21 mouse cellular contexts compared by ENCODE assay signal in genomic region chr11:44502931-44503330, GRCm38 (mm10). TPM values are rescaled to one million over a fixed set of nuclear protein-coding genes. Genes with fewer than 3 reads are reported as not detected.
DNase-seq lines count a peak whose midpoint lies in the region; ATAC-seq and TF ChIP-seq lines count a peak whose summit lies in the region.
"Had no signal": no experiment of that assay in that cellular context is flagged by ENCODE, and none has a peak within 500 bp of the region (broad histone marks: within the 10 kb centered on the region; RNA-seq: fewer than 3 reads in every experiment).

No protein-coding gene starts in this region.

- H3K4me3 ChIP-seq in embryonic facial prominence, embryonic 11.5 days (ENCODE audit: low read depth, low read length): no peak overlapping the region
- H3K4me3 ChIP-seq in embryonic facial prominence, embryonic 10.5 days: no peak overlapping the region
- no peak overlapping the region for H3K4me3 ChIP-seq in kidney, postnatal 0 days (replicated peaks; ENCODE audit: low read depth, low read length)
- no peak overlapping the region for H3K4me3 ChIP-seq in kidney, adult 2 months (ENCODE audit: insufficient read depth, low read depth, low read length)
- no peak overlapping the region for H3K4me3 ChIP-seq in ES-E14 (ENCODE audit: insufficient read depth in 1 of 2, low read depth in 1 of 2, low read length in 2 of 2, poor library complexity in 1 of 2, severe bottlenecking in 1 of 2)
- H3K4me3 ChIP-seq in embryonic facial prominence, embryonic 14.5 days (ENCODE audit: low read depth, low read length): no peak overlapping the region
- H3K4me3 ChIP-seq: embryonic facial prominence, embryonic 15.5 days; erythroblast, embryonic 14.5 days; forebrain, embryonic 10.5 days; gastrocnemius, adult 2 months; hindbrain, embryonic 12.5 days had no signal

- TF ChIP-seq POLR2A in kidney, adult 2 months (IDR thresholded peaks at IDR 0.05; ENCODE audit: low read depth, low read length): no peak

- no peaks in the 10 kb centered on the region for H3K4me1 ChIP-seq in embryonic facial prominence, embryonic 11.5 days (ENCODE audit: control insufficient read depth, insufficient read depth, low read length)
- H3K4me1 ChIP-seq in embryonic facial prominence, embryonic 10.5 days: no peaks in the 10 kb centered on the region
- no peaks in the 10 kb centered on the region for H3K4me1 ChIP-seq in kidney, postnatal 0 days (replicated peaks; ENCODE audit: insufficient read depth, low read length)
- H3K4me1 ChIP-seq in kidney, adult 2 months (ENCODE audit: control insufficient read depth, insufficient read depth, low read length): no peaks in the 10 kb centered on the region
- H3K4me1 ChIP-seq in ES-E14 (ENCODE audit: control insufficient read depth in 2 of 2, insufficient read depth in 2 of 2, low read length in 2 of 2, poor library complexity in 1 of 2): no peaks in the 10 kb centered on the region
- no peaks in the 10 kb centered on the region for H3K4me1 ChIP-seq in embryonic facial prominence, embryonic 14.5 days (ENCODE audit: control insufficient read depth, insufficient read depth, low read length)
- H3K4me1 ChIP-seq: embryonic facial prominence, embryonic 15.5 days; forebrain, embryonic 10.5 days; hindbrain, embryonic 12.5 days had no signal

- H3K27ac ChIP-seq in embryonic facial prominence, embryonic 11.5 days (replicated peaks; ENCODE audit: low read depth, low read length): no peak overlapping the region
- H3K27ac ChIP-seq in embryonic facial prominence, embryonic 10.5 days (replicated peaks): no peak overlapping the region
- H3K27ac ChIP-seq in kidney, postnatal 0 days: no peak overlapping the region
- no peak overlapping the region for H3K27ac ChIP-seq in kidney, adult 2 months (ENCODE audit: insufficient read depth, low read depth, low read length)
- no peak overlapping the region for H3K27ac ChIP-seq in ES-E14 (ENCODE audit: insufficient read depth, low read depth, low read length, poor library complexity, severe bottlenecking)
- no peak overlapping the region for H3K27ac ChIP-seq in embryonic facial prominence, embryonic 14.5 days (replicated peaks; ENCODE audit: low read depth, low read length)
- H3K27ac ChIP-seq: embryonic facial prominence, embryonic 15.5 days; forebrain, embryonic 10.5 days; gastrocnemius, adult 2 months; hindbrain, embryonic 12.5 days had no signal

- no peak overlapping the region for H3K9ac ChIP-seq in embryonic facial prominence, embryonic 11.5 days (replicated peaks; ENCODE audit: low read length)
- no peak overlapping the region for H3K9ac ChIP-seq in kidney, postnatal 0 days (ENCODE audit: low read depth, low read length)
- no peak overlapping the region for H3K9ac ChIP-seq in ES-E14 (ENCODE audit: insufficient read depth, low read depth, low read length, poor library complexity, severe bottlenecking)
- H3K9ac ChIP-seq in embryonic facial prominence, embryonic 14.5 days (ENCODE audit: low read depth, low read length): no peak overlapping the region
- H3K9ac ChIP-seq: embryonic facial prominence, embryonic 15.5 days; hindbrain, embryonic 12.5 days had no signal

- no peaks in the 10 kb centered on the region for H3K27me3 ChIP-seq in embryonic facial prominence, embryonic 11.5 days (ENCODE audit: control insufficient read depth, insufficient read depth, low read length)
- H3K27me3 ChIP-seq in embryonic facial prominence, embryonic 10.5 days (replicated peaks; ENCODE audit: low read depth, poor library complexity, severe bottlenecking): no peaks in the 10 kb centered on the region
- H3K27me3 ChIP-seq in kidney, postnatal 0 days (ENCODE audit: insufficient read depth, low read length): no peaks in the 10 kb centered on the region
- no peaks in the 10 kb centered on the region for H3K27me3 ChIP-seq in kidney, adult 2 months (replicated peaks; ENCODE audit: control insufficient read depth, insufficient read depth, low read length)
- no peaks in the 10 kb centered on the region for H3K27me3 ChIP-seq in embryonic facial prominence, embryonic 14.5 days (replicated peaks; ENCODE audit: control insufficient read depth, insufficient read depth, low read length)
- H3K27me3 ChIP-seq: embryonic facial prominence, embryonic 15.5 days; hindbrain, embryonic 12.5 days had no signal

- no peak for ATAC-seq in embryonic facial prominence, embryonic 11.5 days (replicated peaks; ENCODE audit: insufficient number of reproducible peaks, low FRiP score, low TSS enrichment, low read depth)
- ATAC-seq in kidney, postnatal 0 days (replicated peaks; ENCODE audit: low FRiP score, low read depth): no peak
- no peak for ATAC-seq in embryonic facial prominence, embryonic 14.5 days (ENCODE audit: low read depth)
- ATAC-seq: forebrain, embryonic 14.5 days; hindbrain, embryonic 16.5 days had no signal

- 41% methylated on average over 5 of the region's 5 CpGs for WGBS in embryonic facial prominence, embryonic 11.5 days
- 48% methylated on average over 5 of the region's 5 CpGs for WGBS in embryonic facial prominence, embryonic 10.5 days
- 27% methylated on average over 5 of the region's 5 CpGs for WGBS in kidney, postnatal 0 days
- WGBS in kidney, adult 2 months: 36% methylated on average over 5 of the region's 5 CpGs
- WGBS in embryonic facial prominence, embryonic 14.5 days: 31% methylated on average over 4 of the region's 5 CpGs

- H3K36me3 ChIP-seq in embryonic facial prominence, embryonic 11.5 days (replicated peaks; ENCODE audit: control insufficient read depth, insufficient read depth, low read depth, low read length): no peaks in the 10 kb centered on the region
- H3K36me3 ChIP-seq in embryonic facial prominence, embryonic 10.5 days (replicated peaks): no peaks in the 10 kb centered on the region
- H3K36me3 ChIP-seq in kidney, postnatal 0 days (ENCODE audit: insufficient read depth, low read length): no peaks in the 10 kb centered on the region
- H3K36me3 ChIP-seq in kidney, adult 2 months (ENCODE audit: control insufficient read depth, insufficient read depth, low read length): no peaks in the 10 kb centered on the region
- no peaks in the 10 kb centered on the region for H3K36me3 ChIP-seq in ES-E14 (ENCODE audit: control insufficient read depth, insufficient read depth, low read length, poor library complexity, severe bottlenecking)
- H3K36me3 ChIP-seq in embryonic facial prominence, embryonic 14.5 days (ENCODE audit: control insufficient read depth, insufficient read depth, low read length): no peaks in the 10 kb centered on the region
- H3K36me3 ChIP-seq: embryonic facial prominence, embryonic 15.5 days; forebrain, embryonic 10.5 days; hindbrain, embryonic 12.5 days had no signal

- TF ChIP-seq CTCF in kidney, postnatal 0 days (IDR thresholded peaks at IDR 0.05; ENCODE audit: low read depth): no peak
- no peak for TF ChIP-seq CTCF in kidney, adult 2 months (conservative IDR thresholded peaks at IDR 0.05; ENCODE audit: insufficient read depth, insufficient read length, low read depth, low read length)

- H3K4me2 ChIP-seq in embryonic facial prominence, embryonic 11.5 days (ENCODE audit: low read depth, low read length): no peak overlapping the region
- H3K4me2 ChIP-seq in kidney, postnatal 0 days (ENCODE audit: low read length): no peak overlapping the region
- H3K4me2 ChIP-seq in embryonic facial prominence, embryonic 14.5 days (ENCODE audit: low read depth, low read length): no peak overlapping the region
- H3K4me2 ChIP-seq: embryonic facial prominence, embryonic 15.5 days; hindbrain, embryonic 12.5 days had no signal

- DNase-seq in embryonic facial prominence, embryonic 11.5 days (ENCODE audit: low spot score): peak; percentile 5
- DNase-seq in embryonic facial prominence, embryonic 10.5 days (ENCODE audit: low spot score): no peak
- peak; percentile 52 for DNase-seq in kidney, postnatal 0 days (ENCODE audit: low spot score)
- DNase-seq in kidney, adult 2 months: no peak
- no peak for DNase-seq in ES-E14 (ENCODE audit: low read depth, low spot score)
- DNase-seq in embryonic facial prominence, embryonic 14.5 days (ENCODE audit: low spot score): peak; percentile 23
- no peak for DNase-seq in spleen, adult 12 weeks (ENCODE audit: low spot score)
- DNase-seq: adrenal gland, adult 2 months; adrenal gland, postnatal 25 days; cerebellum, adult 2 months; cerebellum, postnatal 10 days; gastrocnemius, adult 2 months; gastrocnemius, postnatal 25 days; heart, postnatal 10 days; heart, postnatal 4 days had no signal

- H3K9me3 ChIP-seq in embryonic facial prominence, embryonic 11.5 days (replicated peaks; ENCODE audit: control insufficient read depth, low read length): no peaks in the 10 kb centered on the region
- no peaks in the 10 kb centered on the region for H3K9me3 ChIP-seq in embryonic facial prominence, embryonic 10.5 days
- H3K9me3 ChIP-seq in kidney, postnatal 0 days (replicated peaks; ENCODE audit: low read length): no peaks in the 10 kb centered on the region
- H3K9me3 ChIP-seq in ES-E14 (ENCODE audit: control insufficient read depth, insufficient read depth, low read depth, low read length): no peaks in the 10 kb centered on the region
- no peaks in the 10 kb centered on the region for H3K9me3 ChIP-seq in embryonic facial prominence, embryonic 14.5 days (ENCODE audit: control insufficient read depth, low read length)
- H3K9me3 ChIP-seq: embryonic facial prominence, embryonic 15.5 days; forebrain, embryonic 10.5 days; hindbrain, embryonic 12.5 days had no signal

- in situ Hi-C loops in ES-E14 (cut with MboI; ENCODE audit: low sequenced_read_pairs in 2 of 2, unreplicated experiment in 2 of 2): no loop called here

TF ChIP-seq in ES-E14, 5 proteins besides CTCF, POLR2A, EP300 and RAD21:
- TF ChIP-seq CHD2 (IDR thresholded peaks at IDR 0.05; ENCODE audit: low read depth, low read length) (no peak), ZNF384 (IDR thresholded peaks at IDR 0.05; ENCODE audit: low read depth, low read length) (0 out of 2 replicates have a peak, but pooled peaks have one; percentile 51)

RNA-seq across cellular contexts. Expression of gene Rnf145, which starts 15.8 kb away (rescaled TPM):
- 102 and 104 TPM in 2 replicates for polyA plus RNA-seq in embryonic facial prominence, embryonic 11.5 days (2014; fragmentation: Nextera tagmentation; extraction: Ambion mirVana)
- 87.3 and 90.3 TPM in 2 replicates for polyA plus RNA-seq in embryonic facial prominence, embryonic 10.5 days (2016; fragmentation: Nextera tagmentation; extraction: Ambion mirVana)
- polyA plus RNA-seq in kidney, postnatal 0 days (2015; fragmentation: Nextera tagmentation; extraction: Ambion mirVana): 51.8 and 61.4 TPM in 2 replicates
- polyA plus RNA-seq in kidney, adult 2 months (2012; rRNA removed): 62.1 and 68.7 TPM in 2 replicates
- total RNA-seq in ES-E14 (2012; rRNA removed): 94.4 and 128 TPM in 2 replicates
- 82.8 and 85.4 TPM in 2 replicates for polyA plus RNA-seq in embryonic facial prominence, embryonic 14.5 days (2014; fragmentation: Nextera tagmentation; extraction: Ambion mirVana)

RNA-seq across cellular contexts. Expression of gene Ublcp1, which starts 32.6 kb away (rescaled TPM):
- polyA plus RNA-seq in embryonic facial prominence, embryonic 11.5 days (2014; fragmentation: Nextera tagmentation; extraction: Ambion mirVana): 77.1 and 80.9 TPM in 2 replicates
- polyA plus RNA-seq in embryonic facial prominence, embryonic 10.5 days (2016; fragmentation: Nextera tagmentation; extraction: Ambion mirVana): 71.1 and 71.6 TPM in 2 replicates
- 71.6 and 74.9 TPM in 2 replicates for polyA plus RNA-seq in kidney, postnatal 0 days (2015; fragmentation: Nextera tagmentation; extraction: Ambion mirVana)
- polyA plus RNA-seq in kidney, adult 2 months (2012; rRNA removed): 18.3 and 18.7 TPM in 2 replicates
- total RNA-seq in ES-E14 (2012; rRNA removed): 22.2 and 22.3 TPM in 2 replicates
- 57.4 and 60.4 TPM in 2 replicates for polyA plus RNA-seq in embryonic facial prominence, embryonic 14.5 days (2014; fragmentation: Nextera tagmentation; extraction: Ambion mirVana)

Comparison
In these comparisons a context has a peak if more than half of its experiments do, and no peak if none do; other contexts are left out.
1. DNase-seq: peak in embryonic facial prominence, embryonic 11.5 days (single experiment), kidney, postnatal 0 days (single experiment) and embryonic facial prominence, embryonic 14.5 days (single experiment); none in embryonic facial prominence, embryonic 10.5 days (single experiment), kidney, adult 2 months (single experiment), ES-E14 (single experiment) and spleen, adult 12 weeks (single experiment).